Mouse (Mus musculus): ENCODE results near the gene Bcor. TPM values are rescaled to one million over a fixed set of nuclear protein-coding genes. Genes with fewer than 3 reads are reported as not detected.

The Bcor gene
- polyA plus RNA-seq, 1 experiment from 2014 or later, result 18.1 TPM

DNA sequence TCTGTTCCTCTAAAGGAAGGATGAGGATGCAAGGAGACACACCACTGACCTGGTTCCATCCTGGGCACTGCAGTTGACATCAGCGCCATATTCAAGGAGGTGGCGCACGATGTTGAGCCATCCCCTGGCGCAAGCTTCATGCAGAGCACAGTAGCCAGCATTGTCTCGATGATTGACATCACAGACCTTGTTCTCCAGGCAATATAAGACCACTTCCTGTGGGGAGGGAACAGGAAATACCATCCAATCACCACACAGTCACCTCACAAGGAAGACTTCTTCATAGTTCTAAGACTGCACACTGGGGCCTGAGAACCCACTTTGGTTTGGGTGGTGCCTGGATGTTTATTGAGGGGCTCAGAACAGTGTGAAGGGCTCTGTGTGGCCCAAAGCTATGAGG lies 118.7 kb downstream of the Bcor start:
- H3K36me3 ChIP-seq, result peaks cover 52% of the 10 kb centered on the region

DNA sequence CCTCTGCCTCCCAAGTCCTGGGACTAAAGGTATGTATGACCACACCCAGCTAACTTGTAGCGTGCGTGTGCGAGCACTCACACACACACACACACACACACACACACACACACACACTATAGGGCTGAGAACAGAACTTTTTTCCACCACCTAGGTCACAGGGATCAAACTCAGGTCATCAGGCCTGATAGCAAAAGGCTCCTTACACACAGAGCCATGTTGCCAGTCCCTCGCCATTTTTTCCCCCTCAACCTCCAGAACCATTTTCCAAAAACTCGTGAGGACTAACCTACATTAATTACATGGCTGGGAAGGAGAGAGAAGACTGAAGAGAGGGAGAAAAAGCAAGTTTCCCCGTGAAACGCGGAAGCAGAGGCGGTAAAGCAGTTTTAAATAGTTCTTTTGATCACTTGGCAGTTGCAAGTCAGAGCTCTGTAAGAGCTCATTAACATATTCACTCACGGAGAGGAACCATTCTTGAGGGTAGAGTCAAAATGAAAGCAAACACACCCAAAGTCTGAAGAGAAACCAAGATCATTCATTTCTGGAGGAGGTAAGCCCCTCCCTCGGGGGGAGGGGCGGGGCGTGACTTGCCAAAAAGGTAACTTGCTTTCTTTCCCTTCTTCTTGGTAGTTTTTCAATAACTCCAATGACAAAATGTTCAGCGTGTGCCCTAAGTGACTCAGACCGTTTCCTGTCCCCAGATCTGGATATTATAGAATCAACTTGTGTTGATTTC lies 145.3 kb downstream of the Bcor start:
- Histone ChIP-seq H3K27me3 (peaks cover 5% of the 10 kb centered on the region; the same call in 1 of the 2 replicates), H3K4me3 (no peak overlapping the region), H3K9ac (no peak overlapping the region), H3K4me2 (no peak overlapping the region), H3K27ac (no peak overlapping the region), H3K36me3 (no peaks in the 10 kb centered on the region), H3K4me1 (replicated peaks) (no peaks in the 10 kb centered on the region), H3K9me3 (no peaks in the 10 kb centered on the region)
- no peak for ATAC-seq (ENCODE audit: low FRiP score)
- 45% methylated on average over 15 of the region's 15 CpGs for WGBS

More for the DNA sequence above, 118.7 kb downstream of the Bcor start:
- H3K4me2 ChIP-seq, result no peak overlapping the region
- no peaks in the 10 kb centered on the region for H3K9me3 ChIP-seq
- H3K4me3 ChIP-seq, result no peak overlapping the region
- peaks cover 8% of the 10 kb centered on the region for H3K4me1 ChIP-seq (replicated peaks)
- H3K27me3 ChIP-seq, result 0 out of 2 replicates have a peak, but pooled peaks cover 10% of the 10 kb centered on the region
- H3K9ac ChIP-seq, result no peak overlapping the region
- WGBS, result 92% methylated on average over 5 of the region's 5 CpGs
- no peak overlapping the region for H3K27ac ChIP-seq
- no peak for ATAC-seq (ENCODE audit: low FRiP score)

DNA sequence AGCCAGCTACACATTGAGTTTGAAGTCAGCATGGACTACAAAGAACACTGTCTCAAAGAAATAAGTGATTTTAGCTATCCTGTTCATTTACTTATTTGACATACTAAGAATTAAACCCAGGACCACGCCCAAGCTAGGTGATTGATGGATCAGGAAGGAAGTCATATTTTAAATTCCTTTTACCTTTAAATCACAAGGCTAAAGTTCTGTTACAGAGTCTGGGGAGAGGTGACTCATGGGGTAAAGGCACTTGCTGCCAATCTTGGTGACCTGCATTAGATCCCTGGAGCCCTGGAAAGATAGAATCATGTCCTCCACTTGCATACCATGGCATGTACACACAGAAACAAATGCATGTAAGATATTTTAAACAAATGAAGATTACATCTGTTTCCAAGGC lies 149.5 kb downstream of the Bcor start:
- H3K36me3 ChIP-seq, result no peaks in the 10 kb centered on the region
- WGBS, result 79% methylated on average over 1 of the region's 1 CpGs
- no peak overlapping the region for H3K9ac ChIP-seq
- no peaks in the 10 kb centered on the region for H3K9me3 ChIP-seq
- H3K4me3 ChIP-seq, result no peak overlapping the region
- ATAC-seq (ENCODE audit: low FRiP score), result no peak
- no peak overlapping the region for H3K4me2 ChIP-seq
- no peak overlapping the region for H3K27ac ChIP-seq
- H3K4me1 ChIP-seq (replicated peaks), result peaks cover 18% of the 10 kb centered on the region
- peaks cover 39% of the 10 kb centered on the region for H3K27me3 ChIP-seq

DNA sequence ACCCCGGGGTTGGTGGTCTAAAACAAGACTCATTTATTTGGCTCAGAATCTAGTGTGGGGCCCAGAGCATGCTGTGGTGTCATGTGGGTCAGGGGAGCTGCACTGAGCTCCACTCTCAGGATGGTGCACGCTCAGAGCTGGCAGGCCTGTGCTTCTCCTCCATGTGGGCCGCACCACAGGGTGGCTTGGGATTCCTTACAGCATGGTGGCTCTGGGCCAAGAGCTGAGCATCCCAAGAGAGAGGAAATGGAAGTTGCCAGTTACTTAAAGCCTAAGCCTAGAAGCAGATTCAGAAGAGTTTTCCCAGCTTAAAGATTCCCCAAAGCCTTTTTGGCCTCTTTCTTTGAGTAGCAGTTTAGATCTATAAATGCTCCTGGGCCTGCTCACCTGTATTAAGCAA lies 151.1 kb downstream of the Bcor start:
- no peaks in the 10 kb centered on the region for H3K9me3 ChIP-seq
- peaks cover 34% of the 10 kb centered on the region for H3K4me1 ChIP-seq (replicated peaks)
- 34% methylated on average over 3 of the region's 3 CpGs for WGBS
- no peaks in the 10 kb centered on the region for H3K36me3 ChIP-seq
- H3K27ac ChIP-seq, result no peak overlapping the region
- no peak overlapping the region for H3K9ac ChIP-seq
- H3K4me2 ChIP-seq, result no peak overlapping the region
- H3K4me3 ChIP-seq, result no peak overlapping the region
- H3K27me3 ChIP-seq, result peaks cover 55% of the 10 kb centered on the region
- ATAC-seq (ENCODE audit: low FRiP score), result no peak

DNA sequence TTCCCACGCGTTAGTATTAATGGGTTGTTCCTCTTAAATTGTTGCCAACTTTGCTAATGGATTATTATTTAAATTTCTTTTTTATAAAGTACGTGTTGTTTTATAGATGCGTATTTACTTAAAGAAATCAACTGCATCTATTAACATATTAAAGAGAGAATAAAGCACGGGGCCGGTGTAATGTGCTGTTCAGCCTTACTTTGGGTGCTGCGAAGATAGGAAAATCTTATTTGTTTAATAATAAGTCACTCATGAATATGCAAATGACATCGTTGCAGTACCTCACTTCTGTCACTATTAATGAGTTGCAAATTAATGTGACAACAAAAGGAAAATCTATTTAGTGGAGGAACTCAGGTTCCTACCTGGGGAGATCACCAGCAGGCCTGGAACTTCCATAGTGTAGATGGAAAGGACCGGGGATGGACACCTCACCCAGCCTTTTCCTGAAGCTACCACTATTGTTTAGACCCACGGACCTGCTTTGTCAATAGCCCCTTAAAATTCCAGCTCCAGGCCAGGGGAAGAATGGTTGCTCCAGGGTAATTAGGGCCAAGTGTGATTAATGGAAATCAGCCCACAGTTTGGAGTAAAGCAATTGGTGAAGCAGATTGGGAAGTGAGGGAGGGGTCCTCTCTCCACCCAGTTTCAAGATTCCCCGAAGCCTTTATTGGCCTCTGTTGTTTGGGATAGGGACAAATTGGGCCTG lies 152.2 kb downstream of the Bcor start:
- ATAC-seq (ENCODE audit: low FRiP score), result no peak
- peaks cover 40% of the 10 kb centered on the region for H3K4me1 ChIP-seq (replicated peaks)
- no peak overlapping the region for H3K4me3 ChIP-seq
- H3K27me3 ChIP-seq, result peaks cover 65% of the 10 kb centered on the region
- peak overlapping the region; percentile 18 for H3K27ac ChIP-seq
- no peak overlapping the region for H3K9ac ChIP-seq
- H3K4me2 ChIP-seq, result peak overlapping the region; percentile 60
- WGBS, result 8% methylated on average over 11 of the region's 11 CpGs
- no peaks in the 10 kb centered on the region for H3K36me3 ChIP-seq
- no peaks in the 10 kb centered on the region for H3K9me3 ChIP-seq

DNA sequence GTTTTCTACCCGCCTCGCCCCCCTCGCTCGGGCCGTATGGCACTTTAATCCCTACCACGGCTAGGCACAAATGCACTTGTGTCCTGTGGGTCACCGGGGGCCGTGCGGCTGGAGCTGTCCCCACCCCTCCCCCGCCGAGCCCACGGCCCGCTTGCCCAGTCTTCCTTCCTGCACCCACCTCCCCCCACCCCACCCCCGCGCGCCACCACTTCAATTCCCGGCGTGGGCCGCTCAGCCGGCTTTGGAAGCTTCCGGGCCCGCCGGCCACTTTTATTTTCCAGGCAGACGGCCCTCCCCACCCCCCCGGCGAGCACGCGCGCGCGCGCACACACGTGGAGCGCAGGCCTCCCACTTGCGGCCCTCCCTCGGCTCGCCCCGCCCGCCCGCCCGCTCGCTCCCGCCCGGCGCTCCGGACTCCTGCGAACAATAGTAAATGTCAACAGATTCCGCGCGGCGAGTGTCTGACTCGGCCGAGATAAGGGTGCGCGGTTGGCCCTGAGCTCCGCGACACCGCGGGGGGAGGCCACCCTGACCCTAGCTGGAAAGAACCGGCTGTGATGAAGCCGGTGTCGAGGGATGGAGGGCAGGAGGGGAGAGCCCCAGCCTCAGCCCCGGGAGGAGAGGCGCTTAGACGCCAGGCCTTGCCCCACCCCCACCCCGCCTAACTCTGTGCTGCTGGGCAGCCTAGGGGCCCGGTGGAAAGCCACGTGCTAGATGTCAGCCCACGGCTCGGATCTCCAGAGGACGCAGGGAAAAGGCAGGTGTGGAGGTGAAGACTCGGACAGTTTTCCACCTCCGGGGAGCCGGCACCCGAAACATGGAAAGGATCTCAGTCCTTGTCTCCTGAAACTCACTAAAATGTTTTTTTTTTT lies 153.0 kb downstream of the Bcor start:
- H3K9me3 ChIP-seq, result no peaks in the 10 kb centered on the region
- H3K4me2 ChIP-seq, result peak overlapping the region; percentile 60
- H3K4me3 ChIP-seq, result peak overlapping the region; percentile 40
- ATAC-seq (ENCODE audit: low FRiP score), result peak; percentile 57
- WGBS, result 2% methylated on average over 49 of the region's 75 CpGs
- peaks cover 72% of the 10 kb centered on the region for H3K27me3 ChIP-seq
- H3K27ac ChIP-seq, result peak overlapping the region; percentile 94
- peak overlapping the region; percentile 69 for H3K9ac ChIP-seq
- peaks cover 48% of the 10 kb centered on the region for H3K4me1 ChIP-seq (replicated peaks)
- no peaks in the 10 kb centered on the region for H3K36me3 ChIP-seq

DNA sequence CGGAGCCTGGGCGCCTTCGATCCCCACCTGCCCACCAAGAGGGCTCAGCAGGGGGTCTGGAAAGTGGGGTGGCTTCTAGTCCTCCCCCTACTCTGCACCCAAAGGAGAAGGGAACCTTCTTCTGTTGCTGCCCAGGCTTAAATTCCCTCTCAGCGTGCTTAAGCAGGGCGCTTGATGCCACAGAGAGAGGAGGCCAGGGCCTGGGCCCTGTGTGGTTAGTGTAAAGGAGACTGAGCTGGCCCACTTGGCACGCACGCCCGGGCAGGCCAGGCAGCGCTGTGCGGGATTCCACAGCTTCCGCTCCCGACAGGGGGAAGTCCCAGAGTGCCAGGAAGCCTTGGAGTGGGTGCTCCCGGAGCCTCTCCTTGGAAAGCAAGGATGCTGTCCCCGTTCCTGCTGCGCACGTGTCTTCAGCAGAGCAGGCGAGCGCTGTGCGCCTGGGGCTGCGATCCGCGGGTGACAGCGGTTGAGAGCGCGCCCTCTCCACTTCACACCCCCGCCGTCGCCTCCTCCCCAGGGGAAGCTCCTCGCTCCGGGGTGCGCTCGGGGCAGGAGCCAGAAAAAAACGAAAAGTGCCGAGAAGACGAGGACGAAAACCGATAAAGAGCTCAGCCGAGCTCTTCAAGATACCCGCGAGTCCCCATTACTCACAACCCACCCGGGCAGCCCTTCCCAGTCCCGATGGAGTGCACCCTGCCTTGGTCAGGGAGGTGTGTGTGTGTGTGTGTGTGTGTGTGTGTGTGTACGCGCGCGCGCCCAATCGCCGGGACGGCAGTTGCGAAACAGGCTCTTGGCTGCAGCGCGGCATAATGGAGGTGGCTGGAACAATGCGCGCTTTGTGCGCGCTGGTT lies 153.9 kb downstream of the Bcor start:
- peak overlapping the region; percentile 94 for H3K27ac ChIP-seq
- H3K4me1 ChIP-seq (replicated peaks), result peaks cover 57% of the 10 kb centered on the region
- peak overlapping the region; percentile 40 for H3K4me3 ChIP-seq
- H3K27me3 ChIP-seq, result peaks cover 81% of the 10 kb centered on the region
- peak overlapping the region; percentile 69 for H3K9ac ChIP-seq
- H3K36me3 ChIP-seq, result no peaks in the 10 kb centered on the region
- 5% methylated on average over 34 of the region's 57 CpGs for WGBS
- H3K4me2 ChIP-seq, result peak overlapping the region; percentile 60
- ATAC-seq (ENCODE audit: low FRiP score), result peak; percentile 74
- no peaks in the 10 kb centered on the region for H3K9me3 ChIP-seq

DNA sequence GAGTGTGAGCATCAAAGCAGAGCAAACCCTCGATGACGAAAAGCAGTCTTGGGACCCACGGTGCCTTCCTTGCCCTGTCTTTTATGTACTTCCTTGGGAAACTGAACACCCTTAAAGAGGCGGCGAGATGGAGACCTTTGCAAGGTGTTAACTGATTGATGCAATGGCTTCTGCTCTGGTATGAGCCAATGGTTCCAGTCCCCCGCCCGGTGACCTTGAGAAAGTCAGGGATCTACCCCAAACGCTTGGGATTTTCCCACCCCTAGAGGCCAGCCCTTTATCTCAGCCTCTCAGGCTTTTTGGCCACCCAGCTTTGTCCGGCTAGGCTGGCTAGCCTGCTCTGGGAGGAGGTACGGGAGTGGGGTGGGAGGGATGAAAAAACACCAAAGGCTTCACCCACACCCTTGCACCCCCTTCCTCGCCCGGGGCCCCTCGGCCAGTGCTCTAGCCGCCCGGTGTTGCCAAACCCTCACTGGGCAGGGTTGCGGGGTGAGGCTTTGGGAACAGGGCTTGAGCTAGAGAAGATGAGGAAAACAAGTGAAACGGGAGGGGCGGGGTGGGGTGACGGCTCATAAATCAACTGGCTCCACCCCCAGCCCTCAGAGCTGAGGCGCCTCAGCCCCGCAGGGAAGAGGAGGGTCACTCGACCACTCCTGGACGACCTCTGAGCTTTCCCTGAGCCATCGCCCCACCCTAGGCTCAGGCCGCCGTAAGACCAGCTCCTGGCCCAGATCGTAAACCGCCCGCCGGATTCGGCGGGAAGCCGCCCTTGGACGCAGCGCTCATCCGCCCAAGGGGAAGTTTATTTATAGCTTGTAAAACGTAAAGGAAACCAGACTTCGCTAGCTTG lies 154.7 kb downstream of the Bcor start:
- peak overlapping the region; percentile 40 for H3K4me3 ChIP-seq
- H3K27me3 ChIP-seq, result peaks cover 84% of the 10 kb centered on the region
- peak overlapping the region; percentile 60 for H3K4me2 ChIP-seq
- WGBS, result 4% methylated on average over 38 of the region's 38 CpGs
- H3K9ac ChIP-seq, result peak overlapping the region; percentile 69
- no peaks in the 10 kb centered on the region for H3K36me3 ChIP-seq
- peaks cover 65% of the 10 kb centered on the region for H3K4me1 ChIP-seq (replicated peaks)
- no peaks in the 10 kb centered on the region for H3K9me3 ChIP-seq
- H3K27ac ChIP-seq, result peak overlapping the region; percentile 94
- no peak for ATAC-seq (ENCODE audit: low FRiP score)

DNA sequence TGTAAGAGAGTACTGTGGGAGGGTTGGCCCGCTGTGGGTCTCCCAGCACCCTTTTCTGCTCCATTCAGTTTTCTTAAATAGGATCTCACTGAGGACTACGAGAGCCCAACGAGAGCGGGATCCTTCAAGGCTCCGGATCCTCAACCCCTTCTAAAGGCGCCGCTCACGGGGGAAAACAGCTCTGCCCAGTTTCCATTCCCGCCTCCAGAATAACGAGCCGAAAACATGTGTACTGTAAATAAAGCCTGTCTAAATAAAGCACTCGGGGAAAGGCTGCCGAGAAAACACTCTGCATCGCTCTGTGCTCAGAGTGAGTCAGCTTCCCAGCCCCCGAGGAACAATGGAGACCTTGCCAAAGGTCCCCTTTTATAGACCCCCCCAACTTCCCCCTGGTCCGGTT lies 155.7 kb downstream of the Bcor start:
- 13% methylated on average over 16 of the region's 16 CpGs for WGBS
- H3K4me1 ChIP-seq (replicated peaks), result peaks cover 74% of the 10 kb centered on the region
- H3K27me3 ChIP-seq, result peaks cover 91% of the 10 kb centered on the region

DNA sequence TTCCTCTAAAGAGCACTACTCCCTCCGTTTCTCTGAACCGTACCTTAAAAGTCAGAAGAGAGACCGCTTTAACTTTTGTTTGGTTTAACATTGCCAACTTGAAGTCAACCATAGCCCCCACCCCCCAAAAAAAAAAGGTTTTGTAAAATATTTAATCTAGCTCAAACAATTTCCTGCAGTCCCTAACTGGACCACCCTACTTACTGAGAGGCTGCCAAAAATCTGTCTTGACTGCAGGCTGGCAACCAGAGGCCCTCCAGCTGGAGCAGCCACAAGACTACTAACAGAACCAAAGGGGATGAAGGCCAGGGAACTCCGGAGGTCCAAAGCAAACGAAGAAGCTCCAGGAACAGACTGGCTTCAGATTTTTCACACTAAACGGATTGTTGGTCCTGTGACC lies 156.2 kb downstream of the Bcor start:
- Histone ChIP-seq H3K4me2 (no peak overlapping the region), H3K36me3 (no peaks in the 10 kb centered on the region), H3K4me3 (no peak overlapping the region), H3K9ac (no peak overlapping the region), H3K27ac (no peak overlapping the region), H3K27me3 (peaks cover 91% of the 10 kb centered on the region), H3K4me1 (replicated peaks) (peaks cover 74% of the 10 kb centered on the region), H3K9me3 (no peaks in the 10 kb centered on the region)
- 31% methylated on average over 6 of the region's 6 CpGs for WGBS
- no peak for ATAC-seq (ENCODE audit: low FRiP score)

More for the DNA sequence above, 155.7 kb downstream of the Bcor start:
- Histone ChIP-seq H3K9me3 (no peaks in the 10 kb centered on the region), H3K4me3 (no peak overlapping the region), H3K27ac (no peak overlapping the region), H3K36me3 (no peaks in the 10 kb centered on the region), H3K9ac (no peak overlapping the region), H3K4me2 (no peak overlapping the region)
- no peak for ATAC-seq (ENCODE audit: low FRiP score)

DNA sequence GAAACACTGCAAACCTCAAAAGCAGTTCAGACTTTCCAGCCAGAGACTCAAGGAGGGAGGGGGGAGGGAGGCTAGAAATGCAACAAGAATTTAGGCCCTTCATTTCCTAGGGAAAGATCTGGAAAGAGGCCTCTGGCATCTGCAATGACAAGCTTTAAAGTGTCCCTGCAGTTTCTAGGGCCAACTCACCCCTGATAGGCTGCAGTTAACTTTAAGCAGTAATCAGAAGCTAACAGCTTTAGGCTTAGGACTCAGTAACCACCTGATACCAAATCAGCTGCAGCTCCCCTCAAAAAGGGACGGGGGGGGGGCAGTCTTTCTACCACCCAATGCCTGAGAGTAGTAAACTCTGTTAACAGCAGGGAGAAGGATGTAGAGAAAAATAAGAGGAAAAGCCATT lies 156.6 kb downstream of the Bcor start:
- Histone ChIP-seq H3K9me3 (no peaks in the 10 kb centered on the region), H3K27me3 (peaks cover 93% of the 10 kb centered on the region), H3K4me3 (no peak overlapping the region), H3K4me1 (replicated peaks) (peaks cover 78% of the 10 kb centered on the region), H3K27ac (no peak overlapping the region), H3K9ac (no peak overlapping the region), H3K36me3 (no peaks in the 10 kb centered on the region), H3K4me2 (no peak overlapping the region)
- ATAC-seq (ENCODE audit: low FRiP score), result no peak
- WGBS, result 0% methylated on average over 1 of the region's 1 CpGs

All from hindbrain, embryonic 13.5 days (tissue).